9 mouse cellular contexts compared by ENCODE assay signal in the genomic region with DNA sequence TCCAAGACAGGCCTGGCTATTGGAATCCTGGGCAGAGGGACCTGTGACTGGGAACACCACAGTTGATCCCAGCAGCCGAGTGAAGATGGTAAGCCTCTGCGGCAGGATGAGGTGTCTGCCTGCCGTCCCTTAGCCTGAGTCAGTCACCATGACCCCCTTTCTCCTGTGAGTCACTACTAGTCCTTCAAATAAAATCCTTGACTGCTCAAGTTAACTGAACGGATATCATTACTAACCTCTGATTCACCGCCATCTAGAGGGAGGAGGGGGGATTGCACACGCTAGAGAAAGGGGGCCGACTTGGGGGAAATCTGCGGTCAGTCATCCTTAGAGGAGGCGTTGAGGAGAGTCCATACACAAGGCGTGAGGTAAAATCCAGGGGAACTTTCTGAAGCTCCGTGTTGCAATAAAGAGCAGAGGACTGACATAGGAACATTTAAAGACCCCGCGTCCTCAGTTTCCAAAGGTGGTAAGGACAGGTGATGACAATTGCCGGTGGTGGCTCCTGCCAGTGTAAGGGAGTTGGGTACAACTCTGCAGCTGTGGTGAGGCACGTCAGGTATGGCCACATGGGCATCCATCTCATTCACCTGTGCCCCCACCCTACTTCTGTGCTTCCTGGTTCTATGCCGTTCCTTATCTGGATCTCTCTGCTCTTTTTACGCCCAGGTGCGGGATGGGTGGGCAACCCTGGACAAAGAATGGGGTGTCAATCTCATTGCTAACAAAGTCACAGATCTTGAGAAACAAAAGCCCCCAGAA. TPM values are rescaled to one million over a fixed set of nuclear protein-coding genes. Genes with fewer than 3 reads are reported as not detected.
DNase-seq lines count a peak whose midpoint lies in the region; ATAC-seq and TF ChIP-seq lines count a peak whose summit lies in the region.
"Had no signal": no experiment of that assay in that cellular context is flagged by ENCODE, and none has a peak within 500 bp of the region (broad histone marks: within the 10 kb centered on the region; RNA-seq: fewer than 3 reads in every experiment).

No protein-coding gene starts in this region.

- TF ChIP-seq POLR2A in ES-Bruce4 (IDR thresholded peaks at IDR 0.05; ENCODE audit: insufficient read depth, low read length), result no peak
- no peak for TF ChIP-seq POLR2A in olfactory bulb, adult 2 months (IDR thresholded peaks at IDR 0.05; ENCODE audit: insufficient read depth, low read depth, low read length)

- H3K4me3 ChIP-seq in ES-Bruce4 (ENCODE audit: low read depth, low read length), result peak overlapping the region; percentile 20
- no peak overlapping the region for H3K4me3 ChIP-seq in heart, postnatal 0 days (ENCODE audit: low read depth, low read length)
- H3K4me3 ChIP-seq in lung, embryonic 14.5 days (ENCODE audit: low read depth, low read length), result no peak overlapping the region
- no peak overlapping the region for H3K4me3 ChIP-seq in olfactory bulb, adult 2 months (ENCODE audit: insufficient read depth, low read depth, low read length)

- H3K4me2 ChIP-seq in heart, postnatal 0 days (ENCODE audit: low read depth, low read length), result no peak overlapping the region
- no peak overlapping the region for H3K4me2 ChIP-seq in lung, embryonic 14.5 days

- H3K9me3 ChIP-seq in ES-Bruce4 (replicated peaks; ENCODE audit: control insufficient read depth, insufficient read depth, low read length, poor library complexity, severe bottlenecking), result no peaks in the 10 kb centered on the region
- no peaks in the 10 kb centered on the region for H3K9me3 ChIP-seq in heart, postnatal 0 days (replicated peaks; ENCODE audit: control insufficient read depth, low read length)
- no peaks in the 10 kb centered on the region for H3K9me3 ChIP-seq in lung, embryonic 14.5 days (ENCODE audit: low read depth, low read length)

- peaks cover 30% of the 10 kb centered on the region for H3K4me1 ChIP-seq in ES-Bruce4 (ENCODE audit: control insufficient read depth, insufficient read depth, low read length)
- no peaks in the 10 kb centered on the region for H3K4me1 ChIP-seq in heart, postnatal 0 days (ENCODE audit: control insufficient read depth, insufficient read depth)
- no peaks in the 10 kb centered on the region for H3K4me1 ChIP-seq in lung, embryonic 14.5 days (ENCODE audit: insufficient read depth)
- H3K4me1 ChIP-seq in olfactory bulb, adult 2 months (ENCODE audit: control insufficient read depth, insufficient read depth, low read length), result peaks cover 15% of the 10 kb centered on the region

- DNase-seq in adrenal gland, adult 8-10 months, result peak; percentile 81
- DNase-seq in embryo, embryonic 11 days, result peak; percentile 78
- peak; percentile 51 for DNase-seq in heart, postnatal 0 days (ENCODE audit: low spot score)
- DNase-seq in kidney, postnatal 36 days, result peak; percentile 39 to 69
- DNase-seq in lung, embryonic 14.5 days, result peak; percentile 83

- H3K9ac ChIP-seq in ES-Bruce4 (ENCODE audit: low read depth, poor library complexity, severe bottlenecking), result no peak overlapping the region
- H3K9ac ChIP-seq in heart, postnatal 0 days (replicated peaks; ENCODE audit: low read depth, low read length), result no peak overlapping the region
- H3K9ac ChIP-seq in lung, embryonic 14.5 days, result no peak overlapping the region

- TF ChIP-seq EP300 in ES-Bruce4 (IDR thresholded peaks at IDR 0.05; ENCODE audit: insufficient read depth, low read depth, low read length), result no peak
- TF ChIP-seq EP300 in heart, postnatal 0 days (IDR thresholded peaks at IDR 0.05; ENCODE audit: low read depth), result no peak

- H3K27ac ChIP-seq in ES-Bruce4 (ENCODE audit: insufficient read depth, low read length), result no peak overlapping the region
- H3K27ac ChIP-seq in heart, postnatal 0 days (ENCODE audit: low read depth), result no peak overlapping the region
- H3K27ac ChIP-seq in lung, embryonic 14.5 days (ENCODE audit: low read depth), result no peak overlapping the region
- no peak overlapping the region for H3K27ac ChIP-seq in olfactory bulb, adult 2 months (ENCODE audit: insufficient read depth, low read depth, low read length)

- peak; percentile 55 for TF ChIP-seq CTCF in ES-Bruce4 (IDR thresholded peaks at IDR 0.05; ENCODE audit: low read depth, low read length)
- TF ChIP-seq CTCF in heart, postnatal 0 days (IDR thresholded peaks at IDR 0.05; ENCODE audit: low read depth), result peak; percentile 73
- peak; percentile 75 for TF ChIP-seq CTCF in lung, embryonic 14.5 days (IDR thresholded peaks at IDR 0.05; ENCODE audit: low read depth)
- TF ChIP-seq CTCF in olfactory bulb, adult 2 months (IDR thresholded peaks at IDR 0.05; ENCODE audit: insufficient read depth, low read depth, low read length), result peak; percentile 62

- no peaks in the 10 kb centered on the region for H3K27me3 ChIP-seq in ES-Bruce4 (ENCODE audit: control insufficient read depth, insufficient read depth, low read length, poor library complexity, severe bottlenecking)
- H3K27me3 ChIP-seq in heart, postnatal 0 days (ENCODE audit: control insufficient read depth, insufficient read depth, low read length), result peaks cover 25% of the 10 kb centered on the region
- H3K27me3 ChIP-seq in lung, embryonic 14.5 days (ENCODE audit: insufficient read depth, low read length), result 0 out of 2 replicates have a peak, but pooled peaks cover 8% of the 10 kb centered on the region

- ATAC-seq in heart, postnatal 0 days (ENCODE audit: insufficient read depth, low read depth), result peak; percentile 20; the same call in 1 of the 2 replicates
- peak; percentile 6; the same call in 1 of the 2 replicates for ATAC-seq in lung, embryonic 14.5 days (ENCODE audit: insufficient read depth)
- ATAC-seq in activated CD4-positive, CD25-positive, alpha-beta regulatory T cell, adult 4 months, result no peak

- WGBS in heart, postnatal 0 days, result 30% methylated on average over 18 of the region's 18 CpGs
- 30% methylated on average over 18 of the region's 18 CpGs for WGBS in lung, embryonic 14.5 days
- 31% methylated on average over 18 of the region's 18 CpGs for WGBS in olfactory bulb, adult 2 months

- no peaks in the 10 kb centered on the region for H3K36me3 ChIP-seq in ES-Bruce4 (ENCODE audit: control insufficient read depth, insufficient read depth, low read length, poor library complexity, severe bottlenecking)
- H3K36me3 ChIP-seq in heart, postnatal 0 days (replicated peaks; ENCODE audit: control insufficient read depth, insufficient read depth, low read length), result no peaks in the 10 kb centered on the region
- H3K36me3 ChIP-seq in lung, embryonic 14.5 days (ENCODE audit: insufficient read depth), result no peaks in the 10 kb centered on the region

RNA-seq across cellular contexts. Expression of a gene that starts 36.6 kb away (rescaled TPM):
- polyA plus RNA-seq in ES-Bruce4 (2011; ENCODE audit: insufficient read depth, insufficient read length, low read depth, missing spikeins), result not detected in 2 replicates
- 100 to 1,000 TPM in 1 of 4 experiments, 10 to 100 TPM in 1, 1 to 10 TPM in 2; 2.5 to 252 (median 51.1) TPM for total RNA-seq in adrenal gland, adult 8-10 months (2022)
- total RNA-seq in heart, postnatal 0 days (2014; rRNA removed; ENCODE audit: low replicate concordance), result not detected in 2 replicates
- not detected in 2 replicates for polyA plus RNA-seq in heart, postnatal 0 days (2015; fragmentation: Nextera tagmentation; extraction: Ambion mirVana)
- polyA plus RNA-seq in lung, embryonic 14.5 days (2014; fragmentation: Nextera tagmentation; extraction: Ambion mirVana), result not detected in 2 replicates
- not detected in 2 replicates for polyA plus RNA-seq in olfactory bulb, adult 2 months (2012; ENCODE audit: insufficient read depth, insufficient read length, low replicate concordance, missing spikeins)
- polyA plus RNA-seq in activated CD4-positive, CD25-positive, alpha-beta regulatory T cell, adult 4 months (2017; shearing (Covaris generic)), result not detected
- polyA plus RNA-seq: heart, embryonic 16.5 days had no signal
